ENCODE assay signal across 7 mouse cellular contexts in the genomic region with DNA sequence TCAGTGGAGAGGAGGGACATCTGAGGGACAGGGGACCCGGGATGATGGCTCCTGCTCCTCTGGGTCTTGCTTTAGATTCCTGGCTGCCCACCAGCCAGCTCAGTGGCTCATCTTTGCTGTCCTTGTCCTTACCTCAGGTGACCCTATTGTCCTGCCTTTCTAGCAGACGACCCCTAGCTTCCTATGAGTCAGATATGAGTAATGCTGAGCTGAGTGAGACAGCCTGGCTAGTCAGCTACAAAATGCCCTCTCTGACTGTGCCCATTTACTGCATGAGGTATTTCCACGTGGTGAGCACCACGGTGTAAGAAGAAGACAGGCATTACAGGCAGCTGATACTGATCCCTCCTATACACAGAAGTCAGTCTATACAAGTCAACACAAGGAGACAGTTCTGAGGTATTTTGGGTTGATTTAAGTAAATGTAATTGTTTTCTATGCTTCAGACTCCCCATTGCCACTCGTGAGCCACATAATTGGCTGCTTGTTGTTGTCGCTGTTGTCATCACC. TPM values are rescaled to one million over a fixed set of nuclear protein-coding genes. Genes with fewer than 3 reads are reported as not detected.
"Had no signal": no experiment of that assay in that cellular context is flagged by ENCODE, and none has a peak within 500 bp of the region (broad histone marks: within the 10 kb centered on the region; RNA-seq: fewer than 3 reads in every experiment).

No protein-coding gene starts in this region.

- DNase-seq: kidney, postnatal 25 days; layer of hippocampus, postnatal 36 days; liver, embryonic 13.5 days; lung, adult 2 months; thymus, adult 18-20 months; thymus, postnatal 36 days had no signal

RNA-seq across cellular contexts. Expression of gene Pcolce2, which starts 8.9 kb away (rescaled TPM):
- total RNA-seq: monocyte, adult 5-6 weeks had no signal
